Mouse (Mus musculus): ENCODE results near the gene Atn1.

Gene Atn1

DNA sequence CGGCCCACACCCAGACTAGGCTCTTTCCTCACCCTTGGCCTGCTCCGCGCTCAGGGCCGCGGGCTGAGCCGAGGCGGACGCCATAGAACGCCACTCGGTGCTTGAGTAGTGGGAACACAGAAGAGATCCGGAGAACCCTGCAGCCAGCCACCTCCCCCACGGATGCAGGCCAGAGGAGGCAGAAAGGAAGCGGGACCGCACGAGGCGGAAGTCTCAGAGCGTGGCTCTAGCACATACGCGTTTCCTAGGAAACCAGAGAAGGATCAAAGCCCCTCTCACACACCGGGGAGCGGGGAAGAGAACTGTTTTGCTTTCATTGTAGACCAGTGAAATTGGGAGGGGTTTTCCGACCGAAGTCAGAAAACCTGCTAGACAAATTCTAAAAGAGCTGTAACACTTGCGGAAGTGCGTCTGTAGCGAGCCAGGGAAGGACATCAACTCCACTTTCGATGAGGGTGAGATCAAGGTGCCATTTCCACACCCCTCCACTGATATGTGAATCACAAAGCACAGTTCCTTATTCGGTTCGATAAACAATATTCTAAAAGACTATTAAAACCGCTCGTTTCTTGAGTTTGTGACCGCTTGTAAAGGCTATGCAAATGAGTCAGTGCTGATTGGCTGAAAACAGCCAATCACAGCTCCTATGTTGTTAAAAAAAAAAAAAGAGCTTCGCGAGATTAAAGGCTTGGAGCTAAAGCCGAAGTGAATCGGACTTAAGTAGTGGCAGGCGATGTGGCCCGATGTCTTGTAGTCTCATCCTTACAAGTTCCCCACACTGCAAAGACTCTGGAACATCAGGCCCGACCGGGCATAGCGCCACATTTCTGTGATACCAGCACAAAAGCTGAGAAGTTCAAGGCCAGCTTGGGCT lies 15.2 kb downstream of the Atn1 start, which contains the start of gene Grcc10:
Gene Grcc10, minus strand, starts transcription at position 487 of the 874 bp plus-strand sequence.
- peak; percentile 92 to 94 for DNase-seq (ENCODE audit: low spot score in 2 of 2)

DNA sequence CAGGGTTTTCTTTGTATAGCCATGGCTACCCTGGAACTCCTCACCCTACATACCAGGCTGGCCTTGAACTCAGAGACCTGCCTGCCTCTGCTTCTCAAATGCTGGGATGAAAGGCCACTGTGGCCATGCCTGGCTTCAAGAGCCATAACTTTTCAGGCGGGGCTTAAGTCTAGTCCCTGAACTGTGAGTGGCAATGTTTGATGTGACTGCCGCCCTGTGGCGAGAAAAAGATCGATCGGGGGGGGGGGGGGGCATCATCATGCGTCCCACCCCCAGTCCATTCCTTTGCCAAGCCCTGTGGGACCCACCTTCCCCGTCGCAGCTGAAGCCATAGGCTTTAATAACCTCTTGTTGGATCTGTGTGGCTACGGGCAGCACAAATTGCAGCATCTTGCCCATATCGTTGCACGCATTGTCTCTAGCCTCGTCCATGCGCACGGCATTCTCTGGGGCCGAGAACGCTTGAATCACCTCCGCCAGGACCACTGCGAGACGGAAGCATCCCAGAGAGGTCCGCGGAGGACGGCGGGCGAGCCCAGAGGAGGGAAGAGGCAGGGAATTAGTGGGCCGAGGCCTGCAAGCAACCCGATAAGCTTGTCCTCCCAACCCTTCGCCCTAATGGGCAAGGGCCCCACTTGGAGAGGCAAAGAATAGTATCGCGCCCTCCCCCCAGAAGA lies 16.0 kb downstream of the Atn1 start:
- DNase-seq (ENCODE audit: low spot score in 2 of 2): peak in 1 of 2 experiments; percentile 66

DNA sequence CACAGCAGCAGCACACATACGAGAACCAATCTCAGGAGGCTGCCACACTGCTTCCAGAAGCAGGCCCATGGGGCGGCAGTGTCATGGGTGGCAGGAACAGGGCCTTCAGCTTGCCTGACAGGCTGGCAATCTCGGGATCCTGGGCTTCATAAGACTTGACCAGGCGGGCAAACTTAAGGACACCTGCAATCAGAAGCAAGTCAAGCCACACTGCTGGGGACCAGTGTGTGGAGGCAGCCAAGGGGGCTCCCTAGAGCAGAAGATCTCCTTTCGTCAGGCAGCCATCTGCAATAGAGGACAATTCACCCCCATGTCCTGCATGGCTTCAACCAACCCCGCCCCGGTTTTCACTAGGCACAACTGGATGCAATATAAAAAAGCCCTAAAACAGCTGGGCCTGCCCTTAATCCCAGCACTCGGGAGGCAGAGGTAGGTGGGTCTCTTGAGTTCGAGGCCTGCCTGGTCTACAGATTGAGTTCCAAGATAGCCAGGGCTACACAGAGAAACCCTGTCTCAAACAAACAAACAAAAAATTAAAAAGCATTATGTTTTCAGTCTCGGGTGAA lies 17.0 kb downstream of the Atn1 start:
- no peak for DNase-seq (ENCODE audit: low spot score in 2 of 2)

DNA sequence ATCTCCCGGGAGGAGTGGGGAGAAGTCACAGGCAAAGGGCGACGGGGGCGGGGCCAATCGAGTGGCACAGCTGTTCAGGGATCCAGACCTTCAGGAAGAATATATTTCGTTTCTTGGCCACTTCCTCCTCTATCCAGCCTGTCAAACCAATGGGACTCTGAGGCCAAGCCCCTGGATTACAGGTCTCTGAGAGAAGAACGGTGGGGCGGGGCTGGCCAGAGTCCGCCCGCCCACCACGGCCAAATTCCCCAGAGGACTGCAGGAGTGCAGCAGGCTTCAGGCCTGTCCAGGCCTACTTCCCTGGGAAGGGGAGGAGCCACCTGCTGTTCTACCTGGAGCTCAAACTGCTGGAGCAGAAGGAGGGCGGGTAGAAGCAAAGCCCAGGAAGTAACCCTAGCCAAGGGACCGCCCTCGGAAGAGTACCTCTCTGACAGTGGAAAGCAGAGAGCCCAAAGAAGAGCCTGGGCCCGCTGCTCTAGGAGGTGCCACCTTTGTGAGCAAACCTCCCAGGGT lies 17.8 kb downstream of the Atn1 start, which contains the start of gene Ptpn6:
Gene Ptpn6, minus strand, starts transcription at position 204 of the 513 bp plus-strand sequence.
- no peak for DNase-seq (ENCODE audit: low spot score in 2 of 2)

DNA sequence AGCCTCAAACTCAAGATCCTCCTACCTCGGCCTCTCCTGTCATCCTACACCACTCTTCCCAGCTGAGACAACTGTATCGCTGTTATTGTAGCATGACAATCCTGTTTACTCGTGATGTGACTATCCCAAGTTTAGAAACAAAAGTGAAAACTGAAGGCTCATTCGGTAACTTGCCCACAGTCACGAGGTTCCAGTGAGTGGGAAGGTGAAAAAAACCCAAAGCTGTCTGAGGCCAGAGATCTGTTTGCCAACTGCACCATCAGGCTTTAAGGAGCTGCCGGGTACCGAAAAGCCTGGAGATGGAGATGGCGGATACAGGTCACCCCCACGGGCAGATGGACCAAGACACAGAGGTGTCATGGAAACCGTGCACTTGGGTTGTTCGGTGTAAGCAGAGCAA lies 19.3 kb downstream of the Atn1 start:
- no peak for DNase-seq (ENCODE audit: low spot score in 2 of 2)

DNA sequence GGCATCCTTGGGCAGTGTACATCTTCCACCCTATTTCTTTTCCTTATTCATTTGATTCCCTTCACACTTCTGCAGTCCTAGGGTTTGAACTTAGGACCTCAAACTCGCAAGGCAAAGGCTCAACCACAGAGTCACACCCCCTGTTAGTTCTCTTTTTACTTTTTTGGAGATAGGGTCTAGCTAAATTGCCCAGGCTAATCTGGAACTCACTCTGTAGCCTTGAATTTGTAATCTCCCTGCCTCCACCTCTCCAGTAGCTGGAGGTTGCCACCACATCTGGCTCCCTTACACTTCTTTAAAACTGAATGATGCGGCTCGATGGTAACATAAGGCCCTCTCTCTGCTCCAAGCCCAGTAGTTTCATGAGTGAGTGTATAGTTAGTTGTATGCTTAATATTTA lies 21.9 kb downstream of the Atn1 start:
- DNase-seq (ENCODE audit: low spot score in 2 of 2): no peak

DNA sequence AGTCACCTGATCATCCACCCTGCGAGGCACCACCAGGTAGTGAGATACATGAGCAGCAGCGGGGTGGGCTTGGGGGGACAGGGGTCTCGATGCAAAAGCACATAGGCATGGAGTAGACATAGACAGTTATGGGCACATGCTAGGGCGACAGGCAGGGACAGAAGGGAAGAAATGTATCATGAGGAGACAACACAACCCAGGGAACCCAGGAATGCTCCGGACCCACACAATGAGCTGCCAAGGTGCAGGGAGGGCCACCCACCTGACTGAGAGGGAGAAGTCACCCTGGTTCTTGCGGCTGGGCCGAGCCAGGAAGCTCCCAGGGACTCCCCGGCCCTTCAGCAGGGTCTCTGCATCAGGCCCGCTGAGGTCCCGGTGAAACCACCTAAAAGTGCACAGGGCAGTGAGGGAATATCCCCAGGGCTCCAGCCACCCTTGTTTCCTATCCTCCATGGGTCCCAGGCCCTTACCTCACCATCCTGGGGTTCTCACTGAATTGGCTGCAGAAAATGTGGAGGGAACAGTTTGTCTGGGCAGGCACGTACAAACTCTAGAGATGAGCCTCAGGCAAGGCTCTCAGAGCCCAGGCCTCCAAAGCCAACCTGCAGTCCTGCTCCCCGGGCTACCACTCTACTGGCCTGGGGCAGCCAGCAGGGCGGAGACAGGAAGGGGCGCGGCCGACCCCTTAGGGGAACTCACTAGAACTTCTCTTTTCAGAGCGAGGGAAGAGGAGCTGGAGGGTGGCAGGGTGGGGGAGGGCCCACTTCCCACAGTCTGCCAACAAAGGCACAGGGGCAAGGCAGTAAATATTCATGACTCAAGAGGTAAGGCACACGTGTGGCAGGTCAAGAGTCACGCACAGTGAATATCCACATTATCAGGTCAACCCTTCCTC lies 23.6 kb downstream of the Atn1 start:
- peak in 1 of 2 experiments; percentile 44 for DNase-seq (ENCODE audit: low spot score in 2 of 2)

DNA sequence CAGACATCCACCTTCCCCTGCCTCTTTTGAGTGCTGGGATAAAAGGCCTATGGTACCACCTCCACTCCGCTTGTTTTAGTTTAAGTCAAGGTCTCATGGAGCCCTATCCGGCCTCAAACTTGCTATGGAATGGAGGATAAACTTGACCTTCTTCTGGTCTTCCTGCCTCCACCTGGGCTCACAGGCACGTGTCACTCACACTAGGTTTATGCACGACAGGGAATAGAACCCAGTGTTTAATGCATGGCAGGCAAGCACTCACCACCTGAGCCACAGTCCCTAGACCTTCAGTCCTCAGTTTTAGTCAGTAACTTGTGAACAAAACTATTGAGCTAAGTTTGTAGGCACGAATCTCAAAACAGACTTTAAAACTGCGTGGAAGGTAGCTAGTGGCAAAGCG lies 25.3 kb downstream of the Atn1 start:
- DNase-seq (ENCODE audit: low spot score in 2 of 2): no peak

DNA sequence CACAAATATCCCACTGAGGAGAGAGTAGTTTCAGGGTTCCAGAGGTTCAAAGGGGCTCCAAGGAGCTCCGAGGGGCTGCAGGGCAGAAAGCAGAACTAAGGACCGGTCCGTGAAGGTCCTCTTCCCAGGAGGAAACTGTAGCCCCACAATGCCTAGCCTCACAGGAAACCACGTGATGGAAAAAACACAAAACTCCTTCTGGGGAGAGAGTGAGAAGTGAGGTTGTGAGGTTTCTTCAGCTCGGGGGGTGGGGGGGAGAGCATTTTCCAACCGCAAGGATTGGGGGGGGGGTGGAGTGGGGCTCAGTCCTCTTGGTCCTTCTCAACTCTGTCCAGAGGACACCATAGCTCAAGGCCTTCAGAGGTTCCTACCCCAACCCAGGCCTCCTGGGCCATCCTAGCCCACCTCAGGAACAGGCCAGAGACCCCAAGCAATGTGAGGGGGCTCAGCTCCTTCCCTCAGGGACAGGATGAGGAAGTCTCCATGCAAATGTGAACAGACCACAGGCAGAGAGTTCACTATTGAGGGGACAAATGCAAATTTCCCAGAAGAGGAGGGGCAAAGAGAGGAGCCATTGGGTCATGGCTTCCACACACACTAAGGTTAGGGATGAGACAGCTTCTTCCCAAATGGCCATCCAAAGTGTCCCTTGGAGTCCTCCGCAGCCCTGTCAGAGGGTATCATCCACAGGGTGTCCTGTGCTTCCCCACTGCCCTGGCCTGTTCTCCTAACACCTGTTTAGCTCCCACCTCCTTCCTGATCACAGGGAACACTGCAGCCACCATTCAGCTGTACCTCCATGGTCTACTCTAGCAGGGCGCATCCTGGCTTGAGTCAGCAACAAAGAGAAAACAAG lies 26.2 kb downstream of the Atn1 start:
- peak; percentile 31 to 58 for DNase-seq (ENCODE audit: low spot score in 2 of 2)

DNA sequence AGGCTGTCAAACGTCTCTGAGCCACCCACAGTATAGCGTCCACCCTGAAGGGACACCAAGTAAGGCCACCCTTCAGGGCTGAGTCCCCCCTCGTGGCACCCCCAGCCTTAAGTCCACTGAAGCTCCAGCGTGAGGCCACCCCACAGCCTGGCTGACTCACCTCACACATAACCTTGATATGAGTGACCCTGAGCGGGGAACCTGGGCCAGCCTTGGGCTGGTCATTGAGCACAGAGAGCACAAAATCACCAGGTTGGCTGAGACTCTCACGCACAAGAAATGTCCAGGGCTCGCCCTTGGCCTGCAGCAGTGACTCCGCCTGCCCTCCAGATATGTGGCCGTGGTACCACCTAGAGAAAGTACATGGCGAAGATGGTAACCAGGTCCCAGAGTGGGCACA lies 27.7 kb downstream of the Atn1 start:
- no peak for DNase-seq (ENCODE audit: low spot score in 2 of 2)

DNA sequence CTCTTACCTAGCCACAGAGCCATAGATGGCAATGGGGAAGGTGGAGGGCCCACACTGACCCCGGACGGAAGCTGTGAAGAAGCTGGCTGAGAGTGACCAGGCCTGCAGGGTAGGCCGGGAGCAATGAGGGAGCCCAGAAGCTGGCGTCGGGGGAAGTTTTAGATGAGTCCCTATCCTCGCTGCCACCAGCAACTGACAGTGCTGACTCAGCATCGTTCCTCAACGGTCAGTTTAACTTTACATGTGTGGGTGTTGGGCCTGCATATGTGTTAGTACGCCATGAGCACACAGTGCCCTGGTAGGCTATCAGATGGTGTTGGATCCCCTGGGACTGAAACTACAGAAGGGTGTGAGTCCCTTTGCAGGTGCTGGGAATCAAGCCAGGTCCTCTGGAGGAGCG lies 31.9 kb downstream of the Atn1 start:
- no peak for DNase-seq (ENCODE audit: low spot score in 2 of 2)

DNA sequence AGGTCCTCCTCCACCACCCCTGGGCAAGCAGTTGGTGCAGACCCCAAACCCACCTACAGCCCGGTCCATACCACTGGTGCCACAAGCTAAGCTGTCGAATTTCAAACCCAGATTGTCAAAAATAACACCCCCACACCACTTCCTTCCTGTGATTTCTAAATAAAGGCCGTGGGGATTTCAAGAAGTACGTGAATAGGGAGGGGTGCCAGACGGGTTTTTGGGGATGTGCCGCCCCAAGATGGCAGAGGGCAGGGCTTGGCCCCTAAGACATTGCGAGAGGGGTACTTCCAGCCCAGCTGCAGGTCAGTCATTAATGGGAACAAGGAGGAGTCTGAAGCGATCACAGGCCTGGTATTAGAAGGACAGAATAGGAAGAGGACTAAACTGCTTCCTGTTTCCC lies 32.8 kb downstream of the Atn1 start:
- peak in 1 of 2 experiments; percentile 53 for DNase-seq (ENCODE audit: low spot score in 2 of 2)

DNA sequence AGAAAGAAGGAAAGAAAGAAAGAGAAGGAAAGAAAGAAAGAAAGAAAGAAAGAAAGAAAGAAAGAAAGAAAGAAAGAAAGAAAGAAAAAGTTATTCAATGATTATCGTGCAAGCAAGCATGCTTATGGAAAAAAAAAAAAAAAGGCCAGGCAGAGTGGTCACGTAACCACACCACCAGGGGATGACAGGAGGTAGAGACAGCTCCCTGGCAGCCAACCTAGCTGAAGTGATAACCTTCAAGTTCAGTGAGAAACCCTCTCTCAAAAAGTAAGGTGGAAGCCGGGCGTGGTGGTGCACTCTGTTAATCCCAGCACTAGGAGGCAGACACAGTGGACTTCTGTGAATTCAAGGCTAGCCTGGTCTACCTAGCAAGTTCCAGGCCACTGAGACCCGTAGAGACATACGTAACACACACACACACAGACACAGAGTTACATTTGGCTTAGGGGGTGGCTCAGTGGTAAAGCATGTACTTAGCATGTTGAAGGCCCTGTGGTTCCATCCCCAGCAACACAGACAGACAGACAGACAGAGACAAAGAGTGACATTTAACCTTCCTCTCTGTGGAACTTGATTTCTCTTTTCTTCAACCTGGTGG lies 33.3 kb downstream of the Atn1 start:
- no peak for DNase-seq (ENCODE audit: low spot score in 2 of 2)

DNA sequence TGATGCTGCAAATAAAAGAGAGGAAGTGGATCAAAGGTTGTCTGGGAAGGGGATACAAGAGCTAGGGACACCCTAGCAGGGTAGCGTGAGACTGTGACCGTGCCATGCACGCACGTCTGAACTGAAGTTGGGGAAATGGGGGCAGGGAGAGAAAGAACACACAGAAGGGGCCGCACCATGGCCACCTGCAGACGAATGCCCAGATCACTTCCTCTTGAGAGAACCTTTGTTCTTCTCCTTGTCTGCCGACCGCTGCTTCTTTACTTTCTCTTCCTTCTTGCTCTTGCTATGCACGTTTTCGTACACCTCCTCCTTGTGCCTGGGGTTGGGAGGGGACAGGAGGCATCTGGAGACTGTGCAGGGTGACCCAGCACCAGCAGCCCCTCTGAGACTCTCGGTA lies 35.4 kb downstream of the Atn1 start:
- DNase-seq (ENCODE audit: low spot score in 2 of 2): no peak

DNA sequence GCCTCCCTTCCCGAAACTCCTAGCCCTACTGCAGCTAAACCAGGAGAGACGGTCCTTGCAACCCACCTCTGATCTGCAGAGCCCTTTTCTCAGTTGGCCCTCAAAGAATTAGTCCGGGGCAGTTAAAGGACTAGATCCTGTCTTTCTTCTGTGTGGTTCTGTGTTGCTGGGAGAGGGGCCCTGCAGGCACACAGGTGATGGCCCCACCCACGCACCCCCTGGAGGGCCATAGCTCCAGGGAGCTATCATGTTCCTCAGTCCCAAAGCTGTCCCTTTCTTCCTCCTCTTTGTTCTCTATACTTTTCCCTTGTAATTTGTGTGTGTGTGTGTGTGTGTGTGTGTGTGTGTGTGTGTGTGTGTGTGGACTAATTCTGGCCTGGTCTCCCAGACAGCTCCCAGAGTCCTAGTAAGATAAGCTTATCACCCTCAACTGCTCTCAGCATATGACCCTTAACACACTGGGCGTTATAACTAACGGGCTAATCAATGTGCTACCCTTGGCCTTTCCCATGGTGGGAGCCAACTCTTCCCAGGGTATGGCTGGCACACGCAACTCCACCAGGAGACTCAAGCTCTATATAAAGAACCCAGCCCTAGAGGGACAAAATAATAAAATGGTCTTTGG lies 36.9 kb downstream of the Atn1 start:
- DNase-seq (ENCODE audit: low spot score in 2 of 2): peak in 1 of 2 experiments; percentile 55

DNA sequence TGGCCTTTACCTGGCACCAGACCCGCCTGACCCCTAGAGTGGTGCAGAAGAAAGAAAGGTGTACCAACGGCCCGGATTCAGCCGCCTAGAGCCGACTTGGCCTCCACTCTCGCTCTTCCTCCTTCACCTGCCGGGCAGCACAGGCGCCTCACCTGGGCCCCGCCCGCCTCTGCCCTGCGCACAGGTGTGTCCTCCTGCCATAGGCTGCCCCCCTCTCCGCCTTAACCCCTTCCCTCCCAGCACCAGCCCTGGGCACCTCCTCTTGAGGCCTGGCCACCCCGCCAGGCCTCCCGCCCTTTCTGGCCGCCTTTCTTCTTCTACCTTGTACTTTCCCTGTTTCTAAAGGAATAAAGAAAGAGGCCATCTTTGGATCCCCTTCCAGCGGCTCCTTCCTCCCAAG lies 37.6 kb downstream of the Atn1 start:
- no peak for DNase-seq (ENCODE audit: low spot score in 2 of 2)

DNA sequence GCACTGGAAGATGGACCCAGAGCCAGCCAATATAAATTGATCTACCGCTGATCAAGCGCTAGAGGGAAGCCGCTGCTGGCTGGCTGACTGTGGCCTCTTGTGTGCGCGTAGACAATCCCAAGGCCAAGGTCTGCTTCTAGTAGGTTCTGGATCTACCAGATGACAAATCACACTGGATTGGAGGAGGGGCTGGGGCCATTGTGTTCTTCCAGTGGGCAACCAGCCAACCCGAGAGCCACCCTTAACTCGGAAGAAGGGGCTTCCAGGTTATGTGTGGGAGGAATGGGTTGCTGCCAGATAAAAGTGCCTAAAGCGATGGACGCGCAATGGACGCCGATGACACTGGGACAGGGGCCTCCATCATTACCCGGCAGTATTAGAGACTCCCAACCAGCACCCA lies 38.4 kb downstream of the Atn1 start:
- no peak for DNase-seq (ENCODE audit: low spot score in 2 of 2)

DNA sequence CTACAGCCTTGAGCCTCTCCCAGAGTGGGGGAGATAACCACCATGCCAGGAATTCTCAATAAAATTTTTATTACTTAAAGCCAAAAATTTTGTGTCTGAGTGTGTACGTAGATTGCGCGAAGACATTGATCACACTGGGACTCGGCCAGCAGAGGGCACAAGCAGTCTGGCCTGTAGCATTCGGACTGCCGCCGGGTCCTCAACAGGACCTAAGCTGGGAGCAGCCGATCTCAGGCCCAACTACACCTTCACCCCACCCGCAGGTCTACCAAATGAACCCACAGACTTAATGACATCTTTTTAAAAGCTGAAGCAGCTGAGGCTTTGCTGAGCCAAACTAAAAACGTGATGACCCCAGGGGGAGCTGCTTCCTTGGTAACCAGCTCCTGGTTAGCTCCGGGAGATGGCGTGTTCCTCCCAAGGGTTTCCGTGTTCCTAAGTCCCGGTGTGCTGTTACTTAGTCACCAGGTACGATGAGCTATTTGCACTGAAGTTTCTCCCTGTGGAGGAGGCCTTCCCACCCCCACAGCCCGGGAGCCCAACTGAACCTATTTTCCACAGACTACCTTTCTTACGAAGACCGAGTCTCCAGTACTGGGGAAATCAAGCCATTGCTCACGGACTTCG lies 39.3 kb downstream of the Atn1 start:
- peak in 1 of 2 experiments; percentile 28 for DNase-seq (ENCODE audit: low spot score in 2 of 2)

DNA sequence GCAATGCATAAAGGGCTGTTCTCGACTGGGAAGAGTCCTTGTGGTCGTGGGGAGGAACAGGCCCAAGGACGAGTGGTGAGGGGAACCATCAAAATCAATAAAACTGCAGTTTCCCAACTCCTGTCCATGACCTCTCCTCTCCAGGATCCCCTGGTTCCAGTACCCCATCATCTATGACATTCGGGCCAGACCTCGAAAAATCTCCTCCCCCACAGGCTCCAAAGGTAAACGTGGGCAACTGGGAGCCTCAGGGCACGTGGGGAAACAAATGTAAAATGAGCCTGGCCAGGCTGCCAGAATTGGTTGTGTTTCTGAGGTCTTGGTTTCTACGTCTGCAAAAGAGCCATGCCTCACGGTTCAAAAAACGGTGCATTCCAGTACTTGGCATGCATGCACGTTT lies 43.4 kb downstream of the Atn1 start:
- DNase-seq (ENCODE audit: low spot score in 2 of 2): no peak

Data from heart, adult 9 months (tissue).